Mouse (Mus musculus) left cerebral cortex, adult 8-10 months (tissue): ENCODE measurements around the gene Wbp11. TPM values are rescaled to one million over a fixed set of nuclear protein-coding genes. Genes with fewer than 3 reads are reported as not detected.
"Not testable (repeated sequence)": the region's sequence is repeated elsewhere in the genome, so short reads cannot be mapped to it uniquely, and the experiment has no call there.

Experiments
- DNase-seq, 2 experiments: peaks; one replicate each; pipeline ENCODE4 v3.0.0; 2022; ENCODE audit warnings: low spot score in 2 of 2
- total RNA-seq, 4 experiments: library from RNA; stranded (reverse); gene quantifications; 2 replicates each; pipeline ENCODE4 v1.2.4; 2022

Gene Wbp11
- total RNA-seq, 4 experiments from 2014 or later = 110 to 121 (median 116) TPM

DNA sequence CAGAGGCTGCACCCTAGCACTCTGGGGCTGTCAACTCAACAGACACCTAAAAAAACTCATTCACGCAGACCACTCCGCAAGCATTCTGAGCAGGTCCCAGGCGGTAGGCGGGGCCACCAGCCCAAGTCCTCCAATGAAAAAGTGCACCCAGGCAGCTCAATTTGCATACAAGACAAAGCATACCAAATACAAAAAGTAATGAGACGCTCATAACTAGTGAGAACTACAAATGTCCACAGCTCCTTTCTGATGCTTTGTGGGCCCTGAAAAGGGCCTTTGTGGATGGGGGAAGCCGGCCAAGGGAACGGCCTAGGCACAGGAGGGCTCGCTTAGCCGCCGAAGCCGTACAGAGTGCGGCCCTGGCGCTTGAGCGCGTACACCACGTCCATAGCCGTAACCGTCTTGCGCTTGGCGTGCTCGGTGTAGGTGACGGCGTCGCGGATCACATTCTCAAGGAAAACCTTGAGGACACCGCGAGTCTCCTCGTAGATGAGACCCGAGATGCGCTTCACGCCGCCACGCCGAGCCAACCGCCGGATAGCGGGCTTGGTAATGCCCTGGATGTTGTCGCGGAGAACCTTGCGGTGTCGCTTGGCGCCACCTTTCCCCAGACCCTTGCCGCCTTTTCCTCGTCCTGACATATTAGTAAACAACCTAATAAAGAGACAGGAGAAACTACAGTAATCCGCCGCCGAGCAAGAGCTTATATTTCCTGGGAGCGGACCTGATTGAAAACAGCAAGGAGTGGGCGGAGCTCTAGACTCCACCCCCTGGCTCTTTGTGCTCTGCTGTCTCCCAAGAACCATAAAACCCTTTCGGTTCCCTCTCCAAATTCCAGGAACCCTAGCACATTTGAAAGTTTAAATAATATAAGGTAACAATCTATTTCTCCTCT, 24.0 kb downstream of the Wbp11 start, which contains the start of gene Hist4h4:
TSS of gene Hist4h4 (minus strand) at position 677 of the 895 bp plus-strand sequence.
- DNase-seq = peak; percentile 90 to 98

- DNase-seq = no peak
Observed at GRCm38 (mm10) chr6:136803093-136803738, 24.8 kb downstream of the Wbp11 start.

GRCm38 (mm10) chr6:136801274-136801673, 26.8 kb downstream of the Wbp11 start:
- DNase-seq = no peak

DNA sequence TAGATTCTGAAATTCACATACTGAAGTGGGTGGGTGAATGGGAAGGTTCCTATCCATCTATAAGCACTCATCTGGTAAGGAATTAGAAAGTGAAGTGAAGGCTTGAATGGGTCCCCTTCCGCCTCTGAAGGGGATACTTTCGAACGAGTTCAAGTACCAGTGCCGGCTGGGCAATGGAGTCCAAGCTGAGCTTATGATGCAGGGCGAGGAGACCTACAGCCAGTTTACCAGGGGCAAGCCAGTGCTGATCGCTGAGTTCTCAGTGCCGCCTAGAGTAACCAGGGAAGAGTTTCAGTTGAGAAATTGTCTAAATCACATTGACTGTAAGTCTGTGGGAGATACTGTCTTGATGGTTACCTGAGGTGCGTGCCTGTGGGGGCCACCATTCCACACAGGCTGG, 27.3 kb downstream of the Wbp11 start:
- DNase-seq = no peak

DNA sequence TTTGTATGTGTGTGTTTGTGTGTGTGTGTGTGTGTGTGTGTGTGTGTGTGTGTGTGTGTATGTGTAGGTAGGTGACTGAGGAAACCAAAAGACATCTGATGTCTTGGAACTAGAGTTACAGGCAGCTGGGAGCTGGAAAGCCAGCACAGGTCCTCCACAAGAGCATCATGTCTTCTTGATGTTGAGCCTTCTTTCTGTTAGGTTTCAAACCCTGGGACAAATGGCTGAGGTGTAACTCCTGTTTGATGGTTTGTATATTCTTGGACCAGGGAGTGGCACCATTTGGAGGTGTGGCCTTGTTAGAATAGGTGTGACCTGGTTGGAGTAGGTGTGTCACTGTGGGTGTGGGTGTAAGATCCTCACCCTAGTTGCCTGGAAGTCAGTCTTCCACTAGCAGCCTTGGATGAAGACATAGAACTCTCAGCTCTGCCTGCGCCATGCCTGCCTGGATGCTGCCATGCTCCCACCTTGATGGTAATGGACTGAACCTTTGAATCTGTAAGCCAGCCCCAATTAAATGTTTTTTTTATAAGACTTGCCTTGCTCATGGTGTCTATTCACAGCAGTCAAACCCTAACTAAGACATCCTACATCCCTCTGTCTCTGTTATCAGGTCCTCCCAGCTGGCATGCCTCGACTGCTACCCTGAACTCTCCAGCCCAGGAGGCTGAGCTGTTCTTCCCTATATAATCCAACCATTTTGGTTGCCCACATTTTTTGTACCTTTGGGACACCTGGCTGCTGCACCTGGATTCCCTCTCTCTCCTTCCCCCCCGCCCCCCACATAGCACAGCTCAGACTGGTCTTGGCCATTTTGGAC, 29.9 kb downstream of the Wbp11 start:
- not testable (repeated sequence) for DNase-seq

DNA sequence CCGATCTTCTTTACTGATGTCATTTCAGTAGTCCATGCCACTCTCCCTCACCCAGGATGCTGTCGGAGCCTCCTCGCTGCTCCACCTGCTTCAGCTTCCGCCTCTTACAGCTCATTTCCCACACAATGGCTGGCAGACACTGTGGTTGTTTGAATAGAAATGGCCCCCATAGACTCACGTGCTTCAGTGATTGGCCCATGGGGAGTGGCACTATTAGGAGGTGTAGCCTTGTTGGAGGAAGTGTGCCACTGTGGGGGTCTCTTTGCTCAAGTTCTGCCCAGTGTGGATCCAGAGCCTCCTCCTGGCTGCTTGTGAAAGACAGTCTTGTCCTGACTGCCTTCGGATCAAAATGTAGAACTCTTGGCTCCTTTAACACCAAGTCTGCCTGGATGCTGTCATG, 32.2 kb downstream of the Wbp11 start:
- DNase-seq = no peak

DNA sequence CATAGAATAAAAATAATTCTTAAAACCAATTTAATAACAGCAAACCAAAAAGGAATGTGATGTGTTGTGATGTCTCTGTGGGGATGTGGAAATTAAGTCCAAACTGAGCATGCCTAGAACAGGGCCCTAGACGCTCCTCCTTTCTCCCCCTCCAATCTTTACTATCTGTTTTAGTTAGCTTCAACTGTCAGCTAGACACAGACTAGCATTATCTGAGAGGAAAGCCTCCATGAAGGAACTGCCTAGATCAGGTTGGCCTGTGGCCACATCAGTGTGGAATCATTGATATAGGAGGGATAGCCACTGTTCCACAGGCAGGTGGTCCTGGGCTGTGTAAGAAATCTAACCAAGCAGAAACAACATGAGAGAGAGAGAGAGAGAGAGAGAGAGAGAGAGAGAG, 32.9 kb downstream of the Wbp11 start:
- no peak for DNase-seq

DNA sequence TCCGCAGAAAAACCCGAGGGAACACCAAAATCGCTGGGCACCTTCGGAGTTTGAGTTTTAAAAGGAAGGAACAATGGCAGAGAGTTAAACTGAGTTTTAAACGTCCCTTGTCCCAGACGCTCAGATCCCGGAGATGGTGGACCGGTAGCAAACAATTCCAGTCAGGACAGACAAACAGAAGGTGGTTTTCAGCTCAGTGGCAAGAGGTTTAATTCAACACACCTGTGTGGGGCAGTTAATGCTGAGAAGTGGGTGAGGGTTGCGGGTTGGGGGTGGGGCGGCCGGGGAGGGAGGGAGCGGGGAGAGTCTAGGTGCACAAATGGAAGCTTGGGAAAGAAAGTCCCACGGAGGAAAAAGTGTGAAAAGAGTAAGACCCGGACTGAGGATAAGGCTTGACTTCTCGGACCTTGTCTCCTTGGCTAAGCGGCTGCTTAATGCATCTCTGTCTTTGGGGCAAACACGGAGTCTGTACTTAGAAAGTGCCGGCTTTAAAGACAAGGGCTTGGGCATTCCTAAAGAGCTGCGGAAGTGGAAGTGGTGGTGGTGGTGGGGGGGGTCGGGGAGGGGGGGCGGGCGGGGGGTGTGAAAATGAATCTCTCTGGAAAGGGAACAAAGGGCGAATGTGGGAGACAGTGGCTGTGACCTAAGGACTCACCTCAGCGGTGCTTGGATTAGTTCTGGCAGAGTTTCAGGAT, 34.1 kb downstream of the Wbp11 start:
- DNase-seq = no peak

GRCm38 (mm10) chr6:136792884-136793758, 34.9 kb downstream of the Wbp11 start:
- DNase-seq = no peak

DNA sequence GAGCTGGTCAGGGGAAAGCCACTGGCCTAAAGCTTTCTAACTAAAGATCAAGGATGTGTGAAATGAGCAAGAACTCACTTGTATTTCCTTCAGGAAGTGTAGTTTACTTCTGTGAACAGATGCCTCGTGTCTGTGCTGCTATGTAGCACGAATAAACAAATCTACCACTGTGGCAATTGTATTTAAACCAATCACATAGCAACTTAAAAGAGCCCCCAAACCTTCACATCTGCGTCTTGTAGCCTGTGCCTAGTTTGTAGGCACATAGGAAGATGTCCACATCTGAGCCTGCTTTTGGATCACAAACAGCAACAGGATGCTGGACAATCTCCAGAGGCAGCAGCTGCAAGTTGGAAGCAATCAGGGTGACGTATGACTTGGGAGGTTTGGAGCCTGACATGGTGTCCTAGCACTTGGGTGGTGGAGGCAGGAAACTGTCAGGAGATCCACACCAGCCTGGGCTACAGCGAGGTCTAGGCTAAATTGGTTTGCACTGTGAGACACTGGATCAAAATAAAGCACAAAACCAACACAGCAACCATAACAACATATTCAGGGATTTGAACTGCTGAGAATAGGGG, 38.6 kb downstream of the Wbp11 start:
- DNase-seq = no peak

DNA sequence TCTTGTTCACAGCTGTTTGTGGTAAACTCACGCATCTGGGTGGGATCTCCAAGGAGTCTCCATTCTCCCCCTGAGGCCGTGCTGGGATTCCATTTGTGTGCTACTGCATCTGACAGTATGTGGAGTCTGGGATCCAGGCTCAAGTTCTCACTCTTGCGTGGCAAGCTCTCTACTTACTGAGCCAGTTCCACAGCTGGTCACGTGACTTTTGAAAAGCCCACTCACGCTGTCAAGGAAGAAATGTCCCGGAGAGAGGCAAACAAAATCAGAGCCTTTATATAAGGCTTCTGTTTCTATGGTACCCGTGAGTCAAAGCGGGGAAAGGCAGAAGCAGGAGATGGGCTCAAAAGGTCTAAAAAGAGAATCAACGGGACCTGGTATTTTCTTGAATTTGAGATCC, 45.3 kb downstream of the Wbp11 start:
- DNase-seq = no peak

DNA sequence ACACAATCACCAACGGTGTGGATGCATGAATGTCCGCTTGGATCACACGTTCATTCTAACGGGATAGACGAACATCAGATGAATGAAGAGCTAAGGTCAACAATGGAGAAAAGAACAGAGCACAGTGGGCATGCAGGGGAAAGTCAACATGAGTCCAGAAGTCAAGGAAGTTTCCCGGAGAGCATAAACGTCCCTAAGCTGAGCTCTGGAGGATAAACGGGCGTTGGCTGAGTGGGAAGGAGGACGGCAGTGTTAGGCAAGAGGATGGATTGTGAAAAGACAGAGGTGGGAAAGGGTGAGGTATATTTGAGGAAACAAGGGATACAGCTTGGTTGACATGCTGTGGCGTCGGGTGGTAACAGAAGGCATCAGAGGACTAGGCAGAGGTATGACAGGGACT, 45.9 kb downstream of the Wbp11 start:
- no peak for DNase-seq

GRCm38 (mm10) chr6:136781377-136781986, 46.6 kb downstream of the Wbp11 start, which contains the start of gene Gucy2c:
TSS of gene Gucy2c (minus strand) at chr6:136781765.
- no peak for DNase-seq

GRCm38 (mm10) chr6:136776392-136776791, 51.6 kb downstream of the Wbp11 start:
- DNase-seq = no peak

GRCm38 (mm10) chr6:136769859-136770258, 58.2 kb downstream of the Wbp11 start:
- no peak for DNase-seq

GRCm38 (mm10) chr6:136769143-136769542, 58.9 kb downstream of the Wbp11 start:
- no peak for DNase-seq

DNA sequence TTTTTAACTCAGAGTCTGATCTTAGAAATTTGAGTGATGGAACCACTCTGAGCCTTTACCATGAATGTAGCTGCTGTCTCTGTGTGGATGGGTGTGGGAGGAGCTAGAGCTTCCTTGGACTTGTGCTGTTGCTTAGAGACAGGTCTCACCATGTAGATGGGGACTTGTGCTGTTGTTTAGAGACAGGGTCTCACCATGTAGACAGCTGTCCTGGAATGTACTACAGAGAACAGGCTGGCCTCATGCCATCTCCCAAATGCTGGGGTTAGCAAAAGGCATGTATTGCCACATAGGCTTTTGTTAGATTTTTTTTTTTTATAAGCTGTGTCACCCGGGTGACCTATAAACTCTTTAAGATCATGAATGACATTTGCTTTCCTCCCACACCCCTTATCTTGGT, 64.1 kb downstream of the Wbp11 start:
- no peak for DNase-seq
